Mouse (Mus musculus): ENCODE results near the gene Zfp763. TPM values are rescaled to one million over a fixed set of nuclear protein-coding genes. Genes with fewer than 3 reads are reported as not detected.
A peak's percentile ranks its signal among the peaks of the same experiment; 100 is the strongest.
"Not testable (repeated sequence)": the region's sequence is repeated elsewhere in the genome, so short reads cannot be mapped to it uniquely, and the experiment has no call there.

Zfp763 gene
- 0.76 and 1.1 TPM in 2 replicates for polyA plus RNA-seq (2012; rRNA removed)

DNA sequence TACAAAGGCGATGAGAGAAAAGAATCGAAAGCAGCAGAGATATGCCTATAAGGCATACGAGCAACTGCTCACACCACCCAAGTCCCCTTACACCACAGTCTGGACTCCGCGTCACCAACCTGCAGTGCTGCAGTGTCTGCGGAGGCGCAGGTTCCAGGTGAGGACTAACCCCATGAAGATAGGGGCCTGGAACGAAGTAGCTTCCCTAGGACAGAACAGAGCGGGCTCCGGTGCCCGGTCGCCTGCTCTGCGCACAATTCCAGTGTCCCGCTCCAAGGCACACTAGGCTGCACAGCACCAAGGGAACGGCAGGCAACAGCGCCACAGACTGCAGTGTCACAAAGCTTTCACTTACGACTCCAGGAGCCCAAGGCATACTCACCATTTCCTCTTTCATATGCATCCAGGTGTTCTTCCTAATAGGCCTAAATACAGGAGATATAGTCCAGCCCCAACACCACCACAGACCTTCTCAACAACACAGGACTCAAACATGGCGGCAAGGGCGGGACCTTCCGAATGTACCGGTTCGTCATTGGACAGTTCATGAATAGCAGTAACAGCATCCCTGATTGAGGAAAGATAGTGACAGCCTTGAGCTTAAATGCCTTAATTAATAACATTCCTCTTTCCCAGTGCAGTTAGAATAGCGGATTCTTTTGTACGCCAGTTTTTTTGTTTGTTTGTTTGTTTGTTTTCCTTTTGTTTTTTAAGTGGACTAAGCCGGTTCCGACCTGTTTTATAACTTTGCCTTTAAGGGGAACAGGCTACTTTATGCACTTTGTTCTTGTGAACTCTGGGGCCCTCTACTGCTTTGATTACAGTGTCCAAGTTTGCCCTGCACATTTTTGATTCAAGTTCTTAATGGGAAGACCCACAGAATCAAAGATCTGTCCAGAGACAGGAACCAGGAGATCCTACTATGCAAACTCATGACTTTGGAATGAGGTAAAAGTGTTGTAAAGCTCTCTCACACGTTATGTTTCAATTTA, at the start of gene Zfp763:
TSS of gene Zfp763 (minus strand) at position 503 of the 992 bp plus-strand sequence.
- WGBS: 2% methylated on average over 27 of the region's 27 CpGs
- peak; percentile 72 for DNase-seq
- Histone ChIP-seq H3K4me3 (replicated peaks; ENCODE audit: extremely low read depth, low read depth, low read length) (peak within 1 kb of the TSS; percentile 92), H3K4me1 (ENCODE audit: control insufficient read depth, insufficient read depth, low read length) (no peaks in the 10 kb centered on the region)
- TF ChIP-seq CTCF (IDR thresholded peaks at IDR 0.05; ENCODE audit: insufficient read depth, low read length): no peak
- peak; percentile 52; the same call in 1 of the 2 replicates for TF ChIP-seq POLR2A (IDR thresholded peaks at IDR 0.05; ENCODE audit: borderline replicate concordance, extremely low read depth, low read depth, low read length)

DNA sequence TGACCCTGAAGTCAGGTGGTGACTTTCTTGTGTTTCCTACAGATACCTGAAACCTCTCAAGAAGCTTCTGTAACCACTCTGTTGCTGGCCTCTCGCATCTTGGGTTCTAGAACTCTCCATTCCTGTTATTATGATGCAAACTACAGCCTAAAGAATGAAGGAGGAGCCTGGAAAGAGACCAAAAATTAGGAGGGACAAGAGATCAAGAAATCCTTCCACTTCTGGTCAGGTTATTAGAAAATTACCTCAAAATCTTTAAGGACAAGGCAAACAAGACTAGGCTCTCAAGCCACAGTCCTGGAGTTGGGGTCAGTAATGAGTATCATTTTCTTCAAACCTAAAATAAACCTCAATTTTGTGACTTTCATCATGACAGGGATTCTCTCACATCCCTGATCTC, 34.8 kb upstream of the Zfp763 start, which contains the start of gene 4921501E09Rik:
TSS of gene 4921501E09Rik (minus strand) at position 101 of the 400 bp plus-strand sequence.
- Histone ChIP-seq H3K4me1 (ENCODE audit: control insufficient read depth, insufficient read depth, low read length) (no peaks in the 10 kb centered on the region), H3K4me3 (replicated peaks; ENCODE audit: extremely low read depth, low read depth, low read length) (no peak within 1 kb of the TSS)
- TF ChIP-seq POLR2A (IDR thresholded peaks at IDR 0.05; ENCODE audit: borderline replicate concordance, extremely low read depth, low read depth, low read length) (no peak), CTCF (IDR thresholded peaks at IDR 0.05; ENCODE audit: insufficient read depth, low read length) (no peak)
- 26% methylated on average over 1 of the region's 1 CpGs for WGBS
- no peak for DNase-seq

DNA sequence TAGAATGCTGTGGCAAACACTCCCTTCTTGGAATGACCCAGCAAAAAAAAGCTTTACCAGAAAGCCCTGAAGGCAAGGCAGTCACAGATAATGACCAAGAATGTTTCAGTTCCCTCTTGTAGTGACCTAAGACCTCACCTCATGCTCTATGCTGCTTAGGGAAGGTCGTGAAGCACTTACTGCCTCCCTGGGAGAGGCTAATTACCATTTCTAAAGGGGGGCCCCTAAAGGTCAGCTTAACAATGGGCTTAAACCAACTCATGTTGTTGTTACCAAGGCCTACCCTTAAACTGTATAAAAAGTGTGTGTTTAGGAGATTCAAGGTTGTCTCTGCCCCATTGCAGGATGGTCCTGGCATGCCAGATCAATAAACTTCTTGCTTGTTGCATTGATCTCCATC, 29.8 kb upstream of the Zfp763 start:
- 2% methylated on average over 1 of the region's 1 CpGs for WGBS
- Histone ChIP-seq H3K4me1 (ENCODE audit: control insufficient read depth, insufficient read depth, low read length) (no peaks in the 10 kb centered on the region), H3K4me3 (replicated peaks; ENCODE audit: extremely low read depth, low read depth, low read length) (no peak overlapping the region)
- TF ChIP-seq CTCF (IDR thresholded peaks at IDR 0.05; ENCODE audit: insufficient read depth, low read length) (no peak), POLR2A (IDR thresholded peaks at IDR 0.05; ENCODE audit: borderline replicate concordance, extremely low read depth, low read depth, low read length) (no peak)
- DNase-seq: no peak

DNA sequence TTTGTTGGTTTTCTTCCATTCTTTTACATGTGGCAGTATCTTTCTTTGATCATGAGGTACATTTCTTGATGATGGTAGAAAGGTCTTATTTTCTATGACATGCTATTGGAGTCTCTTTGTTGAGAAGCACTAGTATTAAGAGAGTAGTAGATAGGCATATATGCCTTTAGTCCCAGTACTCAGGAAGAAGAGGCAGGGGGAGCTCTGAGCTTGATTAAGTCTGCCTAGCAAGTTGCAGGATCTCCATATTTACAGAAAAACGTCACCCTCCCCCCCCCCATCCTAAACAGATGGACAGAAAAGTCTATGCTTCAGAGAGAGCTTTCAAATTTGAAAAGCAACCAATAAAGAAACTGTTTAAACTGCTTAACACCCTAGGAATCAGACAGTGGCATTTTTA, 25.6 kb upstream of the Zfp763 start:
- 4% methylated on average over 1 of the region's 1 CpGs for WGBS

DNA sequence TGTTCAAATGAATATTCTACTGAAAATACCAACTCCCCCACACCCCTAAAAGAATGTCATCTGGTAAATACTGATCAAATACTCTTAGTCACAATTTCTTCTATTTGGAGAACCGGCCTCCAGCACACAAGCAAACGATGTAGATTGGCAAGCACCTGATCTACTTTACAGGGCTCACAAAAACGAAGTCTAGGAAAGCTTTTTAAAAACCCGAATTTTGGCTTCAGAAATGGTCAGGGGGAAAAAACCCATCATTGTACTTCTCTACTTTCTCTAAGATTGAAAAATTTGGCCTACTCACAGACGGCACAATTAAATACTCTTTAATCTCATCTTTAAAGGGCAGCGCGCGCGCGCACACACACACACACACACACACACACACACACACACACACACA, 826 bp downstream of the Zfp763 start:
- DNase-seq: no peak
- Histone ChIP-seq H3K4me3 (replicated peaks; ENCODE audit: extremely low read depth, low read depth, low read length) (peak overlapping the region; percentile 92), H3K4me1 (ENCODE audit: control insufficient read depth, insufficient read depth, low read length) (no peaks in the 10 kb centered on the region)
- 7% methylated on average over 10 of the region's 10 CpGs for WGBS
- TF ChIP-seq CTCF (IDR thresholded peaks at IDR 0.05; ENCODE audit: insufficient read depth, low read length) (no peak), POLR2A (IDR thresholded peaks at IDR 0.05; ENCODE audit: borderline replicate concordance, extremely low read depth, low read depth, low read length) (no peak)

More for the DNA sequence above, 25.6 kb upstream of the Zfp763 start:
- no peak for DNase-seq
- Histone ChIP-seq H3K4me1 (ENCODE audit: control insufficient read depth, insufficient read depth, low read length) (no peaks in the 10 kb centered on the region), H3K4me3 (replicated peaks; ENCODE audit: extremely low read depth, low read depth, low read length) (no peak overlapping the region)
- TF ChIP-seq POLR2A (IDR thresholded peaks at IDR 0.05; ENCODE audit: borderline replicate concordance, extremely low read depth, low read depth, low read length) (no peak), CTCF (IDR thresholded peaks at IDR 0.05; ENCODE audit: insufficient read depth, low read length) (no peak)

DNA sequence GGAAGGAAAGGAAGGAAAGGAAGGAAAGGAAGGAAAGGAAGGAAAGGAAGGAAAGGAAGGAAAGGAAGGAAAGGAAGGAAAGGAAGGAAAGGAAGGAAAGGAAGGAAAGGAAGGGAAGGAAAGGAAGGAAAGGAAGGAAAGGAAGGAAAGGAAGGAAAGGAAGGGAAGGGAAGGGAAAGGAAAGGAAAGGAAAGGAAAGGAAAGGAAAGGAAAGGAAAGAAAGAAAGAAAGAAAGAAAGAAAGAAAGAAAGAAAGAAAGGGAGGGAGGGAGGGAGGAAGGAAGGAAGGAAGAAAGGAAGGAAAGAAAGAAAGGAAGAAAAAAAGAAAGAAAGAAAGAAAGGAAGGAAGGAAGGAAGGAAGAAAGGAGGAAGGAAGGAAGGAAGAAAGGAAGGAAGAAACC, 12.8 kb downstream of the Zfp763 start:
- not testable (repeated sequence) for H3K4me1 ChIP-seq (ENCODE audit: control insufficient read depth, insufficient read depth, low read length); H3K4me3 ChIP-seq (replicated peaks; ENCODE audit: extremely low read depth, low read depth, low read length); DNase-seq

DNA sequence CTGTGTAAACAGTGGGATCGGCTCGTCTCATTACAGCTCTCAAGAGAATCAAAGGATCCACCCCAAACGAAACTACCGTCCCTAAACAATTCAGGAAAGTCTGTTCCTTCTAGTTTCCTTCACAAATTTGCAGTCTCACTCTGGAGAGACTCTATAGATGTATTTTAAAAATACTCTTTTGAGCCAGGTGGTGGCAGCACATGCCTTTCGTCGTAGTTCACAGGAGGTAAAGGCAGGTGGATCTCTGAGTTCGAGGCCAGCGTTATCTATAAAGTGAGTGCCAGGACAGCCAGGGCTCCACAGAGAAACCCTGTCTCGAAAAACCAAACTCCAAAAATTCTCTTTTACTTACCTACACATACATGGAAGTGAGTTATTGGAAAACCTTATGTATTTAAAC, 24.9 kb downstream of the Zfp763 start:
- Histone ChIP-seq H3K4me3 (replicated peaks; ENCODE audit: extremely low read depth, low read depth, low read length) (no peak overlapping the region), H3K4me1 (ENCODE audit: control insufficient read depth, insufficient read depth, low read length) (no peaks in the 10 kb centered on the region)
- no peak for TF ChIP-seq POLR2A (IDR thresholded peaks at IDR 0.05; ENCODE audit: borderline replicate concordance, extremely low read depth, low read depth, low read length)
- no peak for TF ChIP-seq CTCF (IDR thresholded peaks at IDR 0.05; ENCODE audit: insufficient read depth, low read length)
- DNase-seq: no peak
- 43% methylated on average over 9 of the region's 9 CpGs for WGBS

DNA sequence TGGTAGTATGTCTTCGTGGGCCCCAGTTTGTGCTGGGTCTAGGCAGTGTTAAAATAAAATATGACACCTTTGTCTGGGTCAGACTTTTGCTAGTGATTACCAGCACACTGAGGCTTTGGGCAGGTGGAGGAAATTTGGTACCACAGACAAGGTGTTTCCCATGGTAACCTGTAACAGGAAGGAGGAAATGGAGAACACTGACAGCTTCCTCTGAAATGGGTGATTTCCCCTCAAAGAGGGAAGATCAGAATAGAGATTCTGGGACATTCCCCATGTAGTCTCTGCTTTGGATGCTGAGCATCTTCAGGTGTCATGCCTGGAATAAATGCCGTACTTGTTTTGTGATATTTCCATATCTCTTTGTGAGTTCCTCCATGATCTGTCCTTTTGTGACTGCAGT, 34.7 kb downstream of the Zfp763 start:
- H3K4me3 ChIP-seq (replicated peaks; ENCODE audit: extremely low read depth, low read depth, low read length): no peak overlapping the region
- H3K4me1 ChIP-seq (ENCODE audit: control insufficient read depth, insufficient read depth, low read length): no peaks in the 10 kb centered on the region; the same call in 1 of the 2 replicates
- 94% methylated on average over 2 of the region's 2 CpGs for WGBS
- no peak for DNase-seq
- TF ChIP-seq CTCF (IDR thresholded peaks at IDR 0.05; ENCODE audit: insufficient read depth, low read length): no peak
- no peak for TF ChIP-seq POLR2A (IDR thresholded peaks at IDR 0.05; ENCODE audit: borderline replicate concordance, extremely low read depth, low read depth, low read length)

DNA sequence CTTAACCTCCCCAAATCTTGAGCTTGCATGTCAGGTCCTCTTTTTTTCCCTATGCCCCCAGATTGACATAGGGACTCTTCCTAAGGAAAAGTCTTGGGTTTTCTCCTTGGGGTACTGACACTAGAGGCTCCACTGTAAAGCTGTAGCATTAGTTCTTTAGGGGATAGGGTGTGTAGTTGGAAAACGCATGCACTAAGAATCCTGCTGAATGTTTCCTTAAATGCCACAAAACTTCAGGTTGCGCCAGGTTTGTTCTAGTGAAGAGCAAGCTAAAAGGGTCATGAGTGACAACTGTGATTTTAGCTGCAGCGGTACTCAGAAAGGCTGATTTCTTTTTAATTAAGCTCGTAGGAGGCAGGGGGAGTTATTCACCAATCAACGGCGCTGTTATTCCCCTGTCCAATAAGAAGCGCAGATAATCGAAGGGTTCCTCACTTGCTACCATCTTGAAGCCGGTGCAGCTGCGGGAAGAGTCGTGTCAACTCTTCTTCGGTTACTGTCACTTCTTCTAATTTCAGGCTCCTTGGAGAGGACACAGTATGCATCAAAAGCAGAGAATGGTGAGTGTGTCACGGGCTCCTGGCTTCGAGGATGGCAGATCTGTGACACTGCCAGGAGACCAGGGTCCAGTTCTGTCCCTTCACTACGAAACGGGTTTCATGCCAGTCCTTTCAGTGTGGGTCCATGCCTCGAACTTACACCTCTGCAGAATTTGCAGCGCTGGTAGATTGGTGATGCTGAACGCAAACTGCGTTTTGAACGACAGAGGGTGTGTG, 40.3 kb downstream of the Zfp763 start, which contains the start of gene Zfp952:
TSS of gene Zfp952 (plus strand) at position 431 of the 776 bp plus-strand sequence.
- H3K4me1 ChIP-seq (ENCODE audit: control insufficient read depth, insufficient read depth, low read length): no peaks in the 10 kb centered on the region; the same call in 1 of the 2 replicates
- under 1% methylated on average over 21 of the region's 21 CpGs for WGBS
- TF ChIP-seq POLR2A (IDR thresholded peaks at IDR 0.05; ENCODE audit: borderline replicate concordance, extremely low read depth, low read depth, low read length) (peak; percentile 53; the same call in 1 of the 2 replicates), CTCF (IDR thresholded peaks at IDR 0.05; ENCODE audit: insufficient read depth, low read length) (no peak)
- peak; percentile 85 for DNase-seq
- peak within 1 kb of the TSS; percentile 88 for H3K4me3 ChIP-seq (replicated peaks; ENCODE audit: extremely low read depth, low read depth, low read length)
